In genomic region chr10:80313627-80314201, GRCm38 (mm10) we compare ENCODE assay signal across 9 mouse cellular contexts. TPM values are rescaled to one million over a fixed set of nuclear protein-coding genes. Genes with fewer than 3 reads are reported as not detected.
DNase-seq lines count a peak whose midpoint lies in the region; ATAC-seq and TF ChIP-seq lines count a peak whose summit lies in the region.
"Had no signal": no experiment of that assay in that cellular context is flagged by ENCODE, and none has a peak within 500 bp of the region (broad histone marks: within the 10 kb centered on the region; RNA-seq: fewer than 3 reads in every experiment).

No protein-coding gene starts in this region.

- ATAC-seq in hindbrain, postnatal 0 days = no peak
- no peak for ATAC-seq in CD4-positive, CD25-positive, alpha-beta regulatory T cell, adult 4 months
- ATAC-seq: Patski had no signal

- no peak for DNase-seq in hindbrain, embryonic 10.5 days (ENCODE audit: low spot score)
- no peak for DNase-seq in hindbrain, postnatal 0 days (ENCODE audit: low spot score)
- peak; percentile 52 to 66 for DNase-seq in spleen, adult 18-20 months
- DNase-seq in spleen, adult 12 weeks (ENCODE audit: low spot score) = no peak
- DNase-seq in heart, postnatal 4 days = peak; percentile 54
- DNase-seq in frontal cortex, postnatal 14 days (ENCODE audit: low spot score in 2 of 2) = no peak

- peaks cover 89% of the 10 kb centered on the region for H3K27me3 ChIP-seq in hindbrain, embryonic 10.5 days (ENCODE audit: insufficient read depth, poor library complexity, severe bottlenecking)
- no peaks in the 10 kb centered on the region for H3K27me3 ChIP-seq in hindbrain, postnatal 0 days (ENCODE audit: insufficient read depth, low read length)
- H3K27me3 ChIP-seq: Patski had no signal

- no peak overlapping the region for H3K4me2 ChIP-seq in hindbrain, postnatal 0 days (ENCODE audit: low read depth, low read length)
- H3K4me2 ChIP-seq: liver, embryonic 11.5 days had no signal

- no peaks in the 10 kb centered on the region for H3K9me3 ChIP-seq in hindbrain, embryonic 10.5 days
- no peaks in the 10 kb centered on the region for H3K9me3 ChIP-seq in hindbrain, postnatal 0 days (ENCODE audit: low read length)

- H3K4me3 ChIP-seq in hindbrain, embryonic 10.5 days = peak overlapping the region; percentile 9; the same call in 1 of the 2 replicates
- no peak overlapping the region for H3K4me3 ChIP-seq in hindbrain, postnatal 0 days (ENCODE audit: low read length)

- H3K27ac ChIP-seq in hindbrain, embryonic 10.5 days = 0 out of 2 replicates have a peak overlapping the region, but pooled peaks have one; percentile 23
- H3K27ac ChIP-seq in hindbrain, postnatal 0 days = no peak overlapping the region

- H3K9ac ChIP-seq in hindbrain, postnatal 0 days (replicated peaks; ENCODE audit: low read length) = no peak overlapping the region

- TF ChIP-seq CTCF in hindbrain, postnatal 0 days (IDR thresholded peaks at IDR 0.05; ENCODE audit: low read depth) = no peak

- peaks cover 99% of the 10 kb centered on the region for H3K36me3 ChIP-seq in hindbrain, embryonic 10.5 days
- H3K36me3 ChIP-seq in hindbrain, postnatal 0 days (ENCODE audit: insufficient read depth, low read length) = peaks cover 55% of the 10 kb centered on the region

- H3K4me1 ChIP-seq in hindbrain, embryonic 10.5 days (replicated peaks) = peaks cover 58% of the 10 kb centered on the region
- no peaks in the 10 kb centered on the region for H3K4me1 ChIP-seq in hindbrain, postnatal 0 days (ENCODE audit: insufficient read depth, low read length)

- 59% methylated on average over 20 of the region's 20 CpGs for WGBS in hindbrain, embryonic 10.5 days
- WGBS in hindbrain, postnatal 0 days = 55% methylated on average over 20 of the region's 20 CpGs

RNA-seq across cellular contexts. Expression of gene 2310011J03Rik, which starts 6.6 kb away (rescaled TPM):
- polyA plus RNA-seq in hindbrain, embryonic 10.5 days (2016; fragmentation: Nextera tagmentation; extraction: Ambion mirVana) = 55.6 and 60.9 TPM in 2 replicates
- 28.9 and 36.0 TPM in 2 replicates for total RNA-seq in hindbrain, postnatal 0 days (2014; rRNA removed)
- 35.7 and 38.4 TPM in 2 replicates for polyA plus RNA-seq in hindbrain, postnatal 0 days (2015; fragmentation: Nextera tagmentation; extraction: Ambion mirVana)
- 10 to 100 TPM; 16.9 TPM for total RNA-seq in heart, postnatal 4 days (2021)
- polyA plus RNA-seq in CD4-positive, CD25-positive, alpha-beta regulatory T cell, adult 4 months (2017; shearing (Covaris generic)) = 10 to 100 TPM; 47.1 to 59.9 TPM

RNA-seq across cellular contexts. Expression of gene Pcsk4, which starts 15.6 kb away (rescaled TPM):
- 3.3 and 3.9 TPM in 2 replicates for polyA plus RNA-seq in hindbrain, embryonic 10.5 days (2016; fragmentation: Nextera tagmentation; extraction: Ambion mirVana)
- total RNA-seq in hindbrain, postnatal 0 days (2014; rRNA removed) = 3.8 and 6.7 TPM in 2 replicates
- 11.0 and 11.8 TPM in 2 replicates for polyA plus RNA-seq in hindbrain, postnatal 0 days (2015; fragmentation: Nextera tagmentation; extraction: Ambion mirVana)
- total RNA-seq in heart, postnatal 4 days (2021) = 1 to 10 TPM; 1.3 to 2.0 TPM
- 10 to 100 TPM; 11.9 to 12.3 TPM for polyA plus RNA-seq in CD4-positive, CD25-positive, alpha-beta regulatory T cell, adult 4 months (2017; shearing (Covaris generic))

RNA-seq across cellular contexts. Expression of gene Reep6, which starts 16.0 kb away (rescaled TPM):
- 7.2 and 11.2 TPM in 2 replicates for polyA plus RNA-seq in hindbrain, embryonic 10.5 days (2016; fragmentation: Nextera tagmentation; extraction: Ambion mirVana)
- total RNA-seq in hindbrain, postnatal 0 days (2014; rRNA removed) = 3.7 TPM in 2 replicates
- polyA plus RNA-seq in hindbrain, postnatal 0 days (2015; fragmentation: Nextera tagmentation; extraction: Ambion mirVana) = 5.2 and 5.5 TPM in 2 replicates
- 1 to 10 TPM; 1.6 to 1.8 TPM for total RNA-seq in heart, postnatal 4 days (2021)
- under 1 TPM in 1 of 2 experiments, not detected in 1; 0.51 TPM for polyA plus RNA-seq in CD4-positive, CD25-positive, alpha-beta regulatory T cell, adult 4 months (2017; shearing (Covaris generic))

RNA-seq across cellular contexts. Expression of gene Apc2, which starts 17.9 kb away (rescaled TPM):
- 30.4 and 86.1 TPM in 2 replicates for polyA plus RNA-seq in hindbrain, embryonic 10.5 days (2016; fragmentation: Nextera tagmentation; extraction: Ambion mirVana)
- total RNA-seq in hindbrain, postnatal 0 days (2014; rRNA removed) = 358 and 374 TPM in 2 replicates
- 81.3 and 97.6 TPM in 2 replicates for polyA plus RNA-seq in hindbrain, postnatal 0 days (2015; fragmentation: Nextera tagmentation; extraction: Ambion mirVana)
- total RNA-seq in heart, postnatal 4 days (2021) = 1 to 10 TPM; 6.0 to 6.2 TPM
- polyA plus RNA-seq in CD4-positive, CD25-positive, alpha-beta regulatory T cell, adult 4 months (2017; shearing (Covaris generic)) = under 1 TPM in 1 of 2 experiments, not detected in 1; 0.16 TPM

RNA-seq across cellular contexts. Expression of gene Rps15, which starts 21.5 kb away (rescaled TPM):
- polyA plus RNA-seq in hindbrain, embryonic 10.5 days (2016; fragmentation: Nextera tagmentation; extraction: Ambion mirVana) = 971 and 1,039 TPM in 2 replicates
- total RNA-seq in hindbrain, postnatal 0 days (2014; rRNA removed) = 1,031 and 1,483 TPM in 2 replicates
- 676 and 682 TPM in 2 replicates for polyA plus RNA-seq in hindbrain, postnatal 0 days (2015; fragmentation: Nextera tagmentation; extraction: Ambion mirVana)
- total RNA-seq in heart, postnatal 4 days (2021) = 1,000 to 10,000 TPM in 1 of 2 experiments, 100 to 1,000 TPM in 1; 949 to 1,003 TPM
- polyA plus RNA-seq in CD4-positive, CD25-positive, alpha-beta regulatory T cell, adult 4 months (2017; shearing (Covaris generic)) = 1,000 to 10,000 TPM; 1,622 to 1,794 TPM

Comparison
In these comparisons a context has a peak if more than half of its experiments do, and no peak if none do; other contexts are left out.
1. DNase-seq: peak in spleen, adult 18-20 months (2 of 2) and heart, postnatal 4 days (single experiment); none in hindbrain, embryonic 10.5 days (single experiment), hindbrain, postnatal 0 days (single experiment), spleen, adult 12 weeks (single experiment) and frontal cortex, postnatal 14 days (0 of 2).